Mouse (Mus musculus) ES-Bruce4 (cell line): ENCODE data around the gene Irx4. TPM values are rescaled to one million over a fixed set of nuclear protein-coding genes. Genes with fewer than 3 reads are reported as not detected.

Source experiments
- H3K27ac ChIP-seq: 2 replicates; pipeline ENCODE4 v1.5.1; 2012; ENCODE audit warnings: low read length, inconsistent platforms; ENCODE audit not compliant: insufficient read depth
- H3K27me3 ChIP-seq: 2 replicates; pipeline ENCODE4 v1.6.1; 2012; ENCODE audit warnings: mild to moderate bottlenecking, low read length, inconsistent platforms; ENCODE audit not compliant: control insufficient read depth, poor library complexity, insufficient read depth, severe bottlenecking
- H3K36me3 ChIP-seq: 2 replicates; pipeline ENCODE4 v1.6.1; 2012; ENCODE audit warnings: inconsistent platforms, mild to moderate bottlenecking, low read length, moderate library complexity; ENCODE audit not compliant: control insufficient read depth, poor library complexity, insufficient read depth, severe bottlenecking
- H3K4me1 ChIP-seq: one replicate; pipeline ENCODE4 v1.8.1; 2011; ENCODE audit warnings: low read length; ENCODE audit not compliant: control insufficient read depth, insufficient read depth
- H3K4me3 ChIP-seq: 2 replicates; pipeline ENCODE4 v1.5.1; 2011; ENCODE audit warnings: low read depth, mild to moderate bottlenecking, low read length
- H3K9ac ChIP-seq: 2 replicates; pipeline ENCODE4 v1.6.1; 2012; ENCODE audit warnings: low read depth, mild to moderate bottlenecking, inconsistent platforms; ENCODE audit not compliant: poor library complexity, severe bottlenecking
- H3K9me3 ChIP-seq: replicated peaks from 2 replicates; pipeline ENCODE4 v1.6.1; 2012; ENCODE audit warnings: mild to moderate bottlenecking, low read length, inconsistent platforms; ENCODE audit not compliant: control insufficient read depth, poor library complexity, insufficient read depth, severe bottlenecking
- CTCF ChIP-seq: IDR thresholded peaks from one replicate; pipeline ENCODE4 v1.8.1; 2011; ENCODE audit warnings: low read depth, low read length
- EP300 ChIP-seq: IDR thresholded peaks from 2 replicates; pipeline ENCODE4 v1.6.1; 2011; ENCODE audit warnings: low read depth, low read length; ENCODE audit not compliant: insufficient read depth
- POLR2A ChIP-seq: IDR thresholded peaks from one replicate; pipeline ENCODE4 v1.8.1; 2011; ENCODE audit warnings: low read length; ENCODE audit not compliant: insufficient read depth
- polyA plus RNA-seq: library from polyadenylated mRNA; stranded (reverse); fragments of >200 nt; gene quantifications from 2 replicates; pipeline ENCODE4 v1.2.4, GENCODE M21; 2011; ENCODE audit warnings: low read depth; ENCODE audit not compliant: missing spikeins, insufficient read depth, insufficient read length

Gene Irx4
- polyA plus RNA-seq, 1 experiment, result 0.49 TPM

- no peaks in the 10 kb centered on the region for H3K36me3 ChIP-seq
- no peaks in the 10 kb centered on the region for H3K9me3 ChIP-seq
- no peak overlapping the region for H3K27ac ChIP-seq
- no peak overlapping the region for H3K9ac ChIP-seq
- peak overlapping the region; percentile 17; the same call in 1 of the 2 replicates for H3K4me3 ChIP-seq
- peaks cover 24% of the 10 kb centered on the region for H3K27me3 ChIP-seq
- no peak for TF ChIP-seq POLR2A
- TF ChIP-seq EP300, result no peak
- TF ChIP-seq CTCF, result no peak
- peaks cover 4% of the 10 kb centered on the region for H3K4me1 ChIP-seq
These were observed 2.3 kb downstream of the Irx4 start for GRCm38 (mm10) chr13:73262336-73263127.

- H3K9ac ChIP-seq, result peak overlapping the region; percentile 28; the same call in 1 of the 2 replicates
- no peak for TF ChIP-seq CTCF
- TF ChIP-seq POLR2A, result no peak
- no peak for TF ChIP-seq EP300
These were observed 3.1 kb downstream of the Irx4 start for GRCm38 (mm10) chr13:73263128-73263971.

GRCm38 (mm10) chr13:73264166-73264735 lies 4.0 kb downstream of the Irx4 start:
- peak overlapping the region; percentile 17 for H3K4me3 ChIP-seq

More at GRCm38 (mm10) chr13:73263128-73263971, 3.1 kb downstream of the Irx4 start:
- Histone ChIP-seq H3K27me3 (peaks cover 24% of the 10 kb centered on the region), H3K9me3 (no peaks in the 10 kb centered on the region), H3K36me3 (no peaks in the 10 kb centered on the region), H3K4me3 (peak overlapping the region; percentile 17), H3K27ac (no peak overlapping the region), H3K4me1 (peaks cover 4% of the 10 kb centered on the region)

GRCm38 (mm10) chr13:73264831-73265230 lies 4.6 kb downstream of the Irx4 start:
- Histone ChIP-seq H3K4me3 (no peak overlapping the region), H3K9me3 (no peaks in the 10 kb centered on the region), H3K9ac (no peak overlapping the region; the same call in 1 of the 2 replicates), H3K4me1 (peaks cover 2% of the 10 kb centered on the region), H3K27me3 (peaks cover 19% of the 10 kb centered on the region), H3K27ac (no peak overlapping the region), H3K36me3 (no peaks in the 10 kb centered on the region)
- TF ChIP-seq POLR2A (no peak), EP300 (no peak), CTCF (no peak)

More at GRCm38 (mm10) chr13:73264166-73264735, 4.0 kb downstream of the Irx4 start:
- Histone ChIP-seq H3K9ac (no peak overlapping the region), H3K9me3 (no peaks in the 10 kb centered on the region), H3K27ac (no peak overlapping the region), H3K27me3 (peaks cover 22% of the 10 kb centered on the region), H3K36me3 (no peaks in the 10 kb centered on the region), H3K4me1 (peaks cover 4% of the 10 kb centered on the region)
- no peak for TF ChIP-seq CTCF
- TF ChIP-seq POLR2A, result no peak
- no peak for TF ChIP-seq EP300

- Histone ChIP-seq H3K27ac (no peak overlapping the region), H3K4me3 (peak overlapping the region; percentile 24), H3K27me3 (peaks cover 15% of the 10 kb centered on the region), H3K36me3 (no peaks in the 10 kb centered on the region), H3K4me1 (peaks cover 2% of the 10 kb centered on the region), H3K9me3 (no peaks in the 10 kb centered on the region), H3K9ac (no peak overlapping the region; the same call in 1 of the 2 replicates)
- TF ChIP-seq EP300 (no peak), CTCF (no peak), POLR2A (no peak)
These were observed 5.2 kb downstream of the Irx4 start for GRCm38 (mm10) chr13:73265442-73265841.
